Mouse (Mus musculus): Measurements from ENCODE around the gene Pdx1.

The Pdx1 gene

GRCm38 (mm10) chr5:147269926-147270672 lies at the start of gene Pdx1:
Pdx1 (plus strand) TSS chr5:147269959.
- no peak for DNase-seq (ENCODE audit: low spot score)

DNA sequence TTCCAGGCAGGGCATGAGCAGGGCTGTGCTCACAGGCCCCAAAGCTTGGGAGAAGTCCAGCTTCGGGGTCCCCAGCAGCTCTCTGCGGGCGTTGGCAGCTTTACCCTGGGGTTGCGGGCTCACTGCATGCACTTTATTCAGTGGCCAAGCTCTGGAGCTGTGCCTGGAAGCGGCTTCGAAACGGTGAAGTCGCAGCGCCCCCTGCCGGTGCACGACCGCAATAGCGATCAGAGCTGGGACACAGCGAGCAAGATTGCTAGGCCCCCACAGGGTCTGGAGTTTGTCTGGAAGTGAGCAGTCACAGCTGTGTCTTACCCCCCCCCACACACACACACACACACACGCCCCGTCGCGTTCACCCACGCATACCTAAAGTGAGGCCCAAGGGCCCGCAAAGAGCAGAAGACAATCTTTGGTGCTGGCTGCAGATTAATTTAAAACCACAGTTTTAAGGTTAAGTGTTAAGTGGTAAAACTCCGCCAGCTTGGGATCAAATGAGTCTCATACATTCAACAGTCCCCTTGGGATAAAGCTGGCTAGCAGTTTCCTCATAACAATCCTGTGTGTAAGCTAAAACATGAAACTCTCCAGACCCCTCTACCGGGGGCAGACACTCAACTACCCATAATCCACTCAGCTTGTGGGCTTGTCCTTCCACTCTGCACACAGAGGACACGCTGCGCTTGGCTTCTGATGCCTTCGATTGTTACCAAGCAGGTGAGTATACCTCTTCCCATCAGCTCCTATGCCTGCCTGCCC lies 42.2 kb upstream of the Pdx1 start:
- peak; percentile 69 for DNase-seq (ENCODE audit: low spot score)

DNA sequence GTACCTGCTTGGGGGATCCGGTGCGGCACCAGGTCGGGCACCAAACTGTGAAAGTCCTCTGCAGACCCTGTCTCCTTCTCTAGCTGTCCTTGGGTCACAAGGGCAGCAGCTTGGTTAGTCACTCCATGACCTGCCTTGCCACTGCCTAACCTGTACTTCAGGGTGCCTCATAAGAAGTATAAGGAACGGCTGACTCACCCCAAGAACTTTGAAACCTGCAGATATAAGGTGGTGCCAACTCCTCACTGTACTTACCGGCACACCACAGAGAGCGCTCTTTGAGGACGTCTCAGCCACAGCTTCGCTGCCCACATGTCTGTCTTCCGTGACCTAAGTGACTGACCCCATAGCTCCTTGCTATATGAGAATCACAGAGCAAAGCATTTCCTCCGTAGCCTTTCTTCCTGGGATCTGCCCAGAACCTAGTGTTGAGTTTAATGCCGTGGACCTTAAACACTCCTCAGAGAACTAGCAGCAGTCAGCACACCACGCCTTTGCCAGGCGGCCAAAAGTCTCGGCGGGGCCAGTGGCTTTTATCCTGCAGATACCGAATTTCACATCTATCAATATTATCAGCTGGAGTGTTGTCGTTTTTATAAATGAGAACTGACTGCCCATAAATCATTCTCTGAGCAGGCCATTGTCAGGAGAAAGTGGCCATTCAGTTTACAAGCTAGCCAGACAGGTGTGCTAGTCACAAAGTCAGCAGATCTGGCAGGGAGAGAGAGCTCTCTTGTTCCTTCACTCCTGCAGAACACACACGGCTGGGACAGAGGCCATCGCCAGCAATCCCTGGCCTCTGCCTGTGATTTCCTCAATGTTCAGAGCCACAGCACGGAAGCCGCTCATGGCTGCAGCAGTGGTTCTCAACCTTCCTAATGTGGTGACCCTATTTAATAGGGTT lies 34.1 kb upstream of the Pdx1 start:
- no peak for DNase-seq (ENCODE audit: low spot score)

DNA sequence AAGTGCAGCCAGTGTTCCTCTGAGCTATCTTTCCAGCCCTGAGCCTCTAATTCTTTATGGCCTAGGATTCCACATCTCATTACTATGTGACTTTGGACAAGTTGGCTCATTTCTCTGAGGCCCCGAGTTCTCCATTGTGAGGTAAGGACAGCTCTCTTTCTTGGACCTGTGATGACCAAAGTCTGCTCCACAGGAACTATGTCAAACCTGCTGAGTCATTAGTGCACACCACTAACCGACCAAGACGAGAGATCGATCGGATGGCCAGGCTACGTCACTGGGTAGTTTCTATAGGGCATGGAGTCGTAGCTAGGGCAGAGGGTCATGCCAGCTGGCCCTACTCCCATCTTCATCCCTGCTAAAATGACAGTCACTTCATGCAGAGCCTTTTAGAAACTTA lies 25.9 kb upstream of the Pdx1 start:
- DNase-seq (ENCODE audit: low spot score), result no peak

DNA sequence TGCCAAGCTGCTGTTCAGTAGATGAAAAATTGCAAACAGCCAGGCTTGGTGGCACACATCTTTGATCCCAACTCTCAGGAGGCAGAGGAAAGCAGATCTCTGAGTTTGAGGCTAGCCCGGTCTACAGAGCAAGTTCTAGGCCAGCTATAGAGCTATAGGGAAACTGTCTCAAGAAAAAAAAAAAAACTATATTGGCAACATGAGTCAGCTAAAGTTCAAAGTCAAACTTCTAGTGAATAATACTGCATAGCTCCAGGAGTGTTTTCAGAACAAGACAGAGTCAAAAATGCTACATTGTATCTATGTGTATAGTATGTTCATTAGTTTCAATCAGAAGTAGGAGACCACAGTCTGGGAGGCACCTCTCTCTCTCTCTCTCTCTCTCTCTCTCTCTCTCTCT lies 9.6 kb upstream of the Pdx1 start:
- DNase-seq (ENCODE audit: low spot score), result no peak

GRCm38 (mm10) chr5:147260778-147261177 lies 9.0 kb upstream of the Pdx1 start:
- no peak for DNase-seq (ENCODE audit: low spot score)

DNA sequence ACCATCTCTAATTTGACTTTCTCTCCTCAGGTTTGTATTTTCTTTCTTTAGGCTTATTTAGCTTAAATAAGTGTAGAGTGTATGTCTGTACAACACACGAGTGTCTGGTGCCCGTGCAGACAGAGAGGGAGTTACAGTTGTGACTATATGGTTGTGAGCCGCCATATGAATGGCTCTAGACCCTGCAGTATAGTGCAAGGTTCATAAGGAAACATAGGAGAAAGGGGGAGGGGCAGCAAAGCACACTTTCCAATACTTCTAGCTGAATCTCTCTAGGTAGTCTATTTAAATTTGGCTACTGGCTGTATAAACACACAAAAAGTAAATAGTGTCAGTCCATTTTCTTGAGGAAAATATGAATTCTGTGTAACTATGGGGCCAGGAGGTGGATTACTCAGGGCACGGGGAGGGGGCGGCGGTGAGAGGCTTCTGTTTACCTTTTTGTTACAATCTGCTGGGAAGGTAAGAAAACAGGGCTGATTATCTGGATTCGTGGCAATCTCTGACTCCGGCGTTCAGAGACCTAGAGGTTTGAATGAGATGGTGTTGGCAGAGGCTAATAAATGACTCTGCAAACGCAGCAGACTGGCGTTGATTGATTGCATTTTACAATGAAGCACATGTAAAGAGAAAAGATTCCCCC lies 7.7 kb upstream of the Pdx1 start:
- DNase-seq (ENCODE audit: low spot score), result no peak

- DNase-seq (ENCODE audit: low spot score), result no peak
Observed at GRCm38 (mm10) chr5:147263945-147264344, 5.8 kb upstream of the Pdx1 start.

GRCm38 (mm10) chr5:147267434-147267833 lies 2.3 kb upstream of the Pdx1 start:
- no peak for DNase-seq (ENCODE audit: low spot score)

DNA sequence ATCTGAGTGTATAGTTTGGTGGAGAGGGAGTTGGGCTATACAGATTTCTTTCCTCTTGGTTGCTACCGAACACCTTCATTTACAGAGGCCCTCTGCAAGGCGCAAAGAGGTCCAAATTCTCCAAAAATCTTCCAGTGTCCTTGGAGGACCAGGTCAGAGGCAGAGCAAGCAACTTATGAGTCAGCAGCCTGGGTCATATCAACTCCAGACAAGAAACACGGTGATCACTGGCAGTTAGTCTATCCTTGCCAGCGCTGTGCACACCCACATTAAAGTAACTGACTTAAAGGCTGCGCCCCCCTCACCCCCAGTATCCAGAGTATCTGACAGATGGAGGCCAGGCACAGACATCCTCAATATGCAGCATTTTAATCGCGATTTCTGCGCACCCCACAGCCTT lies 1.0 kb upstream of the Pdx1 start:
- no peak for DNase-seq (ENCODE audit: low spot score)

GRCm38 (mm10) chr5:147269371-147269770 lies 388 bp upstream of the Pdx1 start:
- DNase-seq (ENCODE audit: low spot score), result no peak

GRCm38 (mm10) chr5:147270673-147271655 lies 1.2 kb downstream of the Pdx1 start:
- DNase-seq (ENCODE audit: low spot score), result no peak

DNA sequence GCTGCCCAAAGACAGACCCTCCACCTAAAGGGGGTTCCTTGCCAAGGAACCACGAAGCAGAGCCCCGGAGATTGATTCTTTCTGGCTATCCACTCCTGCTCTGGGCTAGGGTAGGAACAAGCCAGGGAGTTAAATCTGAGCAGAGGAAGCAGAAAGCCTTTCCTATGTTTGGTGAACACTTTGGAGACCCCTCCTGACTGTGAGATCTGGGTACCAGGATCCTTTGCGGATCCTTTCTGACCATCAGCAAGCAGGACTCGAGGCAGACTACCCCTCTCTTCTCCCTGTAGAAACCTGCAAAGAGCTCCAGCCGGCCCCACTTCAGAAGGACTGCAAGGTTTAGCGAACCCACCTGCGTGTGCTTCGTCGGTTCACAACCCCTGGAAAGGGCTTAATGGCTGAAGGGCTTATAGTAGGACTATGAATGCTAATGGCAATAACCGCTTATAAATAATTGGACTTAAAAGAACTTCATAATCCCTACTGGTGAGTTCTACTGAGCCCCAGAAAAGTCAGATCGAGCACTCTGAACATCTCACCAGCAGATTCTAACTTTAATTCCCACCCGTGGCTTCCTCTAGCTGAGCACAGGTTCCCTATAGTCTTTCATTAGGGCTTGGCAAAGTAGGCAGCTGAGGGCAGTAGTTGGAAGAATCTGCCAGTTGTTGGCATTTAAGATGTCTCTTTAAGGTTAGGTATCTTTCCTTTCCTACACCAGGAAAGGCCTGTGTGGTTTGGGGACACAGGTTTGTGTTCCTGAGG lies 2.5 kb downstream of the Pdx1 start:
- DNase-seq (ENCODE audit: low spot score), result no peak

DNA sequence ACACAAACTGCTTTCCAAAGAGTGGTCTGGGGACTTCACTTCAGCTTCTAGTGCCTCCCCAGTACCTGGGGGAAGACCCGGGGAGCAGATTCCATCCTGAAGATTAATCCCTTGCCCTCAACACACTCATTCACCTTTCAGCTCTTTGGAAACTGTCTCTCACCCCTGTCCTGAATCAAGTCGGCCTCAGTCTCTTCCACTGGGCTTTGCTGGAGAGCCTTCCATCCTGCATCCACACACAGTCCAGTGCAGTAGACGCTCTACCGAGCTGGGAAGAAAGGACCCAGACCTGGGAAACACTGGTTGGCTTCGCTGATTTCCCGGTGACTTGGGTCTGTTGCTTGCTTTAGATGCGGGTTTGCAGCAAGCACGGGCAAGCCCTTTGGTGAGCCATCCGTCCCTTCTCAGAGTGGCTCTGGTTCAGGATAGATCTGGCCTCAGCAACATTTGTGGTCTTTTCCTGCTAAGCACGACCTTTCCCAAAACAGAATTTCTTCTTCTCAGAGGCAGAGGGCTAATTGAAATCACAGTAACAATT lies 3.1 kb downstream of the Pdx1 start:
- DNase-seq (ENCODE audit: low spot score), result no peak

- DNase-seq (ENCODE audit: low spot score), result no peak
Observed at GRCm38 (mm10) chr5:147274174-147275141, 4.7 kb downstream of the Pdx1 start.

DNA sequence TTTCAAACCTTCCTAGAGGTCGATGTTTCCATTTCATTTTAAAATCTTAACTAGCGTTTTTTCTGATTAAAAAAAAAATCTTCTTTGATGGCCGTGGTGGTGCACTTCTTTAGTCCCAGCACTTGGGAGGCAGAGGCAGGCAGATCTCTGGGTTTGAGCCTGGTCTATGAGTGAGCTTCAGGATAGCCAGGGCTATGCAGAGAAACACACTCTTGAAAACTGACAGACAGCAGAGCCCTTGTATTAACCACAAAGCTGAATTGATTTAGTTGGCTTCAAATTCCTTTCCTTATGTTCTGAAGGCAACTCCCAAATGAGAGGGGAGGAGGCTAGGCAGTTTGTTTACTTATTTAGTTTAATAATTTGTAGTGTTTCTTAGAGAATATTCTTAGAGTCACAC lies 6.0 kb downstream of the Pdx1 start:
- DNase-seq (ENCODE audit: low spot score), result no peak

DNA sequence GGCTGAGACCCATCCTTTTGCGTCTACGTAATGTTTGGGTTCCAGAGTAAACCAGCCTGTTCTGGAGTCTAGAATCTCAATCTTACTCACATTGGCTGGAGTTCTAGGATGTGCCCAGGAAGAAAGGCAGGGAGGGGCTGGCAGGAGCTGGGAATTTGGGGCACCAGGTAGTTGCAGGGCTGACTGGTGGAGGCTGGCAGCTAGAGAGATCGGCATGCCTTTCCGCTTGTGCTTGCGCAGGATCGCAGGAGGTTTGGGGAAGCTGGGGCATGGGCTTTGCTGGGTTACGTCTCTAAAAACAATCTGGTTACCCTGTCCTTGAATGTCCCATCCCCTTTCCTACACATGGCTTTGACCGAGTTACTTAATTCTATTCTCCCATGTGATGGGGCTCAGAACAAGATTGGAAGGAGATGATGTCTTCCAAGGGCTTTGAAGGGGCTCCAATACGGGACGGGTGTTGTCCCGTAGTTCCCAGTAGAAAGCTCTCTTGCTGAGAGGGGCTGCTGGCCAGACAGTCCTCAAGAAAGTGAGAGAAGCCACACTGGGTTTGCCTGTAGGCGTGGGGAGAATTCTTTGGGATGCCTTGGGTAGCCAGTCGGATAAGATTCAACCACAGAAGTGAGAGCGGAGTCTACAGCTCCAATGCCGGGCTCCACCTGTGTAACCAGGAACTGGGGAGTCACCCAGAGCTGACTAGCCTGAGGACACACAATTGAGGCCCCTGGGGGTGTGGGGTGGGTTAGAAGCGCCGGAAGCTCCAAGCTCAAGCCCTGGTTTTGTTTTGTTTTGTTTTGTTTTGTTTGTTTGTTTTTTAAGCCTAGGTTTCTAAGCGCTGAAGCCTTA lies 7.2 kb downstream of the Pdx1 start:
- DNase-seq (ENCODE audit: low spot score), result no peak

DNA sequence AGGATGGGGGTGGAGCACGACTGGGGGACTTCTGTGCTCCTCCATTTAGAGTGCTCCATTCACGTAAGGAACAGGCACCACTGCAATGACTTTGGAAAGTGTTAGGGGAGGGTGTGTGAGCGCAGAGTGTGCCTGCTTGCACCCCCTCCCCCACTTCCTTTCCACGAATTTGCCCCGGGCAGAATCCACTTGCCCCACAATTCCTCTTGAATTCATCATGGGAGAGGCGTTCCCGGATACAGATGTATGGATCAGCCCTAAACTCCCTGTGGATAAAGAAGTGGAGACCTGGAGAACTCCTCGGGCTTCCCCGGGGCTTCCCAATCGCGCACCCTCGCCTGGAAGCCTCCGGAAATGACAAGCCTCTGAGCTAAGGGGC lies 7.8 kb downstream of the Pdx1 start:
- DNase-seq (ENCODE audit: low spot score), result no peak

All from layer of hippocampus, adult 11-12 months (tissue).